Mouse (Mus musculus) heart, embryonic 10.5 days (tissue): ENCODE data around the gene Pcyt1b. TPM values are rescaled to one million over a fixed set of nuclear protein-coding genes. Genes with fewer than 3 reads are reported as not detected.

Experiments
- DNase-seq: peaks from one replicate; pipeline ENCODE4 v3.0.0-alpha.2; 2017; ENCODE audit warnings: low spot score
- H3K27ac ChIP-seq: fragments of 300-500 bp; sonication (generic); 2 replicates; pipeline ENCODE4 v1.5.1; 2016; ENCODE audit warnings: mild to moderate bottlenecking
- H3K27me3 ChIP-seq: fragments of 300-500 bp; sonication (generic); 2 replicates; pipeline ENCODE4 v1.6.1; 2016; ENCODE audit warnings: mild to moderate bottlenecking; ENCODE audit not compliant: poor library complexity, insufficient read depth, severe bottlenecking
- H3K36me3 ChIP-seq: fragments of 300-500 bp; sonication (generic); 2 replicates; pipeline ENCODE4 v1.6.1; 2016; ENCODE audit warnings: mild to moderate bottlenecking, moderate library complexity
- H3K4me1 ChIP-seq: fragments of 300-500 bp; sonication (generic); 2 replicates; pipeline ENCODE4 v1.6.1; 2016; ENCODE audit warnings: mild to moderate bottlenecking
- H3K4me3 ChIP-seq: fragments of 300-500 bp; sonication (generic); 2 replicates; pipeline ENCODE4 v1.5.1; 2016; ENCODE audit warnings: mild to moderate bottlenecking, moderate library complexity
- H3K9me3 ChIP-seq: fragments of 300-500 bp; sonication (generic); 2 replicates; pipeline ENCODE4 v1.6.1; 2016; ENCODE audit warnings: mild to moderate bottlenecking, moderate library complexity
- WGBS: fragments of 180-500 bp; shearing (Covaris S2); methylation state at CpG from one replicate; pipeline ENCODE4 v1.1.7; 2016; 5-methylcytosine and 5-hydroxymethylcytosine counted together
- polyA plus RNA-seq: library from polyadenylated mRNA; unstranded; fragments of >200 nt; fragmentation: Nextera tagmentation; extraction: Ambion mirVana; gene quantifications from 2 replicates; pipeline ENCODE4 v1.2.1, GENCODE M21; 2016

Pcyt1b gene
- polyA plus RNA-seq, 1 experiment from 2014 or later, result 4.2 TPM

GRCm38 (mm10) chrX:93676228-93676627, 21.6 kb downstream of the Pcyt1b start:
- H3K27ac ChIP-seq, result no peak overlapping the region
- WGBS, result 60% methylated on average over 2 of the region's 2 CpGs

GRCm38 (mm10) chrX:93689287-93689686, 34.6 kb downstream of the Pcyt1b start:
- 74% methylated on average over 6 of the region's 6 CpGs for WGBS
- Histone ChIP-seq H3K27ac (no peak overlapping the region), H3K4me1 (no peaks in the 10 kb centered on the region), H3K9me3 (no peaks in the 10 kb centered on the region), H3K36me3 (no peaks in the 10 kb centered on the region), H3K4me3 (no peak overlapping the region), H3K27me3 (no peaks in the 10 kb centered on the region)
- DNase-seq, result no peak

More at GRCm38 (mm10) chrX:93676228-93676627, 21.6 kb downstream of the Pcyt1b start:
- no peaks in the 10 kb centered on the region for H3K4me1 ChIP-seq
- H3K4me3 ChIP-seq, result no peak overlapping the region
- no peaks in the 10 kb centered on the region for H3K36me3 ChIP-seq
- H3K9me3 ChIP-seq, result no peaks in the 10 kb centered on the region
- no peak for DNase-seq
- H3K27me3 ChIP-seq, result peaks cover 6% of the 10 kb centered on the region; the same call in 1 of the 2 replicates

GRCm38 (mm10) chrX:93690672-93691071, 36.0 kb downstream of the Pcyt1b start:
- Histone ChIP-seq H3K4me1 (no peaks in the 10 kb centered on the region), H3K9me3 (no peaks in the 10 kb centered on the region), H3K27ac (no peak overlapping the region), H3K27me3 (no peaks in the 10 kb centered on the region), H3K4me3 (no peak overlapping the region), H3K36me3 (no peaks in the 10 kb centered on the region)
- 70% methylated on average over 8 of the region's 8 CpGs for WGBS
- DNase-seq, result no peak

- H3K27ac ChIP-seq, result no peak overlapping the region
- H3K27me3 ChIP-seq, result no peaks in the 10 kb centered on the region
- no peaks in the 10 kb centered on the region for H3K36me3 ChIP-seq
- H3K4me3 ChIP-seq, result no peak overlapping the region
- DNase-seq, result no peak
- 51% methylated on average over 1 of the region's 1 CpGs for WGBS
- no peaks in the 10 kb centered on the region for H3K9me3 ChIP-seq
- no peaks in the 10 kb centered on the region for H3K4me1 ChIP-seq
These were observed 42.9 kb downstream of the Pcyt1b start for GRCm38 (mm10) chrX:93697596-93697995.

- Histone ChIP-seq H3K9me3 (no peaks in the 10 kb centered on the region), H3K36me3 (no peaks in the 10 kb centered on the region), H3K4me1 (no peaks in the 10 kb centered on the region), H3K27ac (no peak overlapping the region), H3K4me3 (no peak overlapping the region), H3K27me3 (0 out of 2 replicates have a peak, but pooled peaks cover 3% of the 10 kb centered on the region)
- 46% methylated on average over 8 of the region's 8 CpGs for WGBS
- peak; percentile 86 for DNase-seq
These were observed 46.0 kb downstream of the Pcyt1b start for GRCm38 (mm10) chrX:93700528-93701225.

- no peak for DNase-seq
- 47% methylated on average over 1 of the region's 1 CpGs for WGBS
- Histone ChIP-seq H3K4me1 (no peaks in the 10 kb centered on the region), H3K27me3 (no peaks in the 10 kb centered on the region), H3K9me3 (no peaks in the 10 kb centered on the region), H3K36me3 (no peaks in the 10 kb centered on the region), H3K4me3 (no peak overlapping the region), H3K27ac (no peak overlapping the region)
These were observed 57.9 kb downstream of the Pcyt1b start for GRCm38 (mm10) chrX:93712566-93712965.

- 86% methylated on average over 1 of the region's 1 CpGs for WGBS
- Histone ChIP-seq H3K36me3 (no peaks in the 10 kb centered on the region), H3K27ac (no peak overlapping the region), H3K4me1 (no peaks in the 10 kb centered on the region), H3K9me3 (no peaks in the 10 kb centered on the region), H3K4me3 (no peak overlapping the region), H3K27me3 (no peaks in the 10 kb centered on the region)
- DNase-seq, result no peak
These were observed 74.9 kb downstream of the Pcyt1b start for GRCm38 (mm10) chrX:93729529-93729928.

DNA sequence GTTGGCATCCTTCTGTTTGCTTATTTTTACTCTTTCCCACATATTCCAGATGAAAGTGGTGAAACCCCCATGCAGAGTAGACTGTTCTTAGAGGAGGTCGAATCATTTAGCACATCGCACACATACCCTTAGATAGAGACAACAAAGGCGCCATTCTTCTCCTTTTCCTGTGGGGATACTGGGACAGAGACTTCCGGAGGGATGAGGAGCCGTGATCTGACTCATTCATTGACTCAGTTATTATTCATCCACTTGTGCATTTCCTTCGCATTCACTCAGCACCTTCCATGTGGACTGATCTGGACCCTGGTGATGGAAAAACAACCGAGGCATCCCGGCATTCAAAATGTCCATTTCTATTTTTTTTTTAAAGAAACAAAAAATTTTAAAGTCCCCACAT, 76.2 kb downstream of the Pcyt1b start:
- H3K9me3 ChIP-seq, result no peaks in the 10 kb centered on the region
- H3K4me1 ChIP-seq, result no peaks in the 10 kb centered on the region
- no peaks in the 10 kb centered on the region for H3K27me3 ChIP-seq
- no peak for DNase-seq
- 71% methylated on average over 8 of the region's 8 CpGs for WGBS
- H3K27ac ChIP-seq, result no peak overlapping the region
- no peak overlapping the region for H3K4me3 ChIP-seq
- H3K36me3 ChIP-seq, result no peaks in the 10 kb centered on the region

DNA sequence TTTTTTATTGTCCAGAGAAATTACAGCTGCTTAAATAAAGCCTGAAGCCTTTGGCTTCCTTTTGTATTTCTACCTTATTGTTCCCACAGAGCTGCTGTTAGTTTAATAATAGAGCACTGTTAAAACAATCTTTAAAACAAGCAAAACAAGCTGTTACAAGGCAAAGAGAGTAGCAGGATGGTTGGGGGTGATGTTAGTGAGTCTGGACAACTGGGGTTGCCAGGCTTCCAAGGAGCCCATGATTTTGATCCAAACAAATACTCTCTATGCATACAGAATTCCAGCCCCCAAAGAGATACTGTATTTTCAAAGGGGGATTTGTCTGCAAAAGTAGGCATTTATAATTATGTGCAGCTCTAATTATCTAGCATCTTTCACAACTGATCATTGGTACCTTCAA, 77.7 kb downstream of the Pcyt1b start:
- DNase-seq, result no peak
- H3K27me3 ChIP-seq, result no peaks in the 10 kb centered on the region
- H3K4me3 ChIP-seq, result no peak overlapping the region
- H3K27ac ChIP-seq, result no peak overlapping the region
- H3K4me1 ChIP-seq, result no peaks in the 10 kb centered on the region
- no peaks in the 10 kb centered on the region for H3K9me3 ChIP-seq
- no peaks in the 10 kb centered on the region for H3K36me3 ChIP-seq

DNA sequence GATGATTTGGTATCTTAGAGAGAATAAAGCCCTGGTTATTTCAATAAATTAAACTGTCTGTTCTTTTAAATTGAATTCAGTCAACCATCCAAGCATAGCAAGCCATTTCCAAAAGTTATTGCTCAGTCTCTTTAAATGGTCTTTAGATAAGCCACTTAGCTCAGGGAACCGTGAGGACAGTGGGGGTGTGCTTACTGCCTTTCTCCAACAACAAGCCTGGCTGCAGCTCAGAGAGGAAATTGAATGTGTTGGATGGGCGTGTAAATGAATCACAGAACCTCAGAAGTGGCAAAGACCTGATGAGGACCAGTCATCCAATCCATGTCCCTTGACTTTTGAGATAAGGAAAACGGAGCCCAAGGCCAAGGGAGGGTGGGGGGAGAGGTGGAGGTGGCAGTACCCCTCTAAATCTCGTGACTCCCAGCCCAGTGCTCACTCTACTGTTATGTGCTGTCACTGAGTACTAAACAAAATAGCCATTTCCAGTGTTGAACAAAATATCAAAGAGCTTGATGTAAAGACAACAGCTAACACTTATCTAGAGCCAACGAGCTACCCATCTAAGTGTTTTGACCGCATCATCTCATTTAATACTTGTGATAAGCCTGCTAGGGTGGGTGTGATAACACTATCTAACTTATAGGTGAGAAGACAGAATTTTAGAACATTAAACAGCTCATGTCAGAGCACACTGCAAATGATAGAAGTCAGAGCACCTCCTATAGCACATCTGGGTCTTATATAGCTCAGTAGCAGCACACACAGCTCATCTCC, 78.5 kb downstream of the Pcyt1b start:
- 55% methylated on average over 6 of the region's 6 CpGs for WGBS
- no peak for DNase-seq
- H3K4me1 ChIP-seq, result no peaks in the 10 kb centered on the region
- no peak overlapping the region for H3K27ac ChIP-seq
- no peaks in the 10 kb centered on the region for H3K9me3 ChIP-seq
- no peaks in the 10 kb centered on the region for H3K36me3 ChIP-seq
- no peaks in the 10 kb centered on the region for H3K27me3 ChIP-seq
- no peak overlapping the region for H3K4me3 ChIP-seq

DNA sequence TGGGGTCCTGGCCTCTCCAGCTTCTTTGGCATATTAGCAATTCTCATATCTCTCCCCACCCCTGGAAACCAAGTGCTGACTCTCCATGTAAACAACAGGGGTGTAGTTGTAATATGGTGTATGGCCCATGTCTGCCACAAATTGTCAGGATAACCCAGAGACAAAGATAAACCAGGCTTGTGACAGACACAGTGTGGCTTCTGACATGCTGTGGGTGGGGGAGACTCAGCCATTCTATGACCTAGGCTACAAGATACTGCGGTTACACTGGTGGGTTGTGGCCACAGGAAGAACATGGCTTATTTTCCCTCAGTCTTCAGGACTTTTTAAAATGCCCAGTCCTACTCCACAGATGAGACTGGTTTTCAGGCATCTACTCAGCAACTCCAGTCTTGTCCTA, 94.5 kb downstream of the Pcyt1b start:
- H3K27ac ChIP-seq, result no peak overlapping the region
- no peaks in the 10 kb centered on the region for H3K9me3 ChIP-seq
- 71% methylated on average over 1 of the region's 1 CpGs for WGBS
- no peaks in the 10 kb centered on the region for H3K36me3 ChIP-seq
- H3K4me3 ChIP-seq, result no peak overlapping the region
- H3K4me1 ChIP-seq, result no peaks in the 10 kb centered on the region
- no peak for DNase-seq
- H3K27me3 ChIP-seq, result peaks cover 8% of the 10 kb centered on the region; the same call in 1 of the 2 replicates

- Histone ChIP-seq H3K4me3 (no peak overlapping the region), H3K27ac (no peak overlapping the region), H3K36me3 (no peaks in the 10 kb centered on the region), H3K9me3 (no peaks in the 10 kb centered on the region), H3K27me3 (peaks cover 3% of the 10 kb centered on the region; the same call in 1 of the 2 replicates), H3K4me1 (no peaks in the 10 kb centered on the region)
- WGBS, result 74% methylated on average over 6 of the region's 6 CpGs
- DNase-seq, result no peak
These were observed 95.9 kb downstream of the Pcyt1b start for GRCm38 (mm10) chrX:93750566-93750965.

GRCm38 (mm10) chrX:93755210-93755842, 100.7 kb downstream of the Pcyt1b start:
- no peak overlapping the region for H3K27ac ChIP-seq
- no peak for DNase-seq
- H3K4me1 ChIP-seq, result no peaks in the 10 kb centered on the region
- 69% methylated on average over 11 of the region's 11 CpGs for WGBS
- H3K27me3 ChIP-seq, result no peaks in the 10 kb centered on the region; the same call in 1 of the 2 replicates
- no peaks in the 10 kb centered on the region for H3K36me3 ChIP-seq
- H3K4me3 ChIP-seq, result no peak overlapping the region
- no peaks in the 10 kb centered on the region for H3K9me3 ChIP-seq
